Mouse (Mus musculus) spleen, adult 18-20 months (tissue): ENCODE measurements at regions not wholly inside any gene's neighbourhood (a gene's known extent, or its start where the extent isn't known, plus 50 kb on each side); places are given as distances from the start of the nearest gene placed in this dataset.

ENCODE experiments used
- DNase-seq, 2 experiments: peaks; one replicate each; pipeline ENCODE4 v3.0.0; 2022; ENCODE audit warnings: mixed read lengths in 2 of 2

- DNase-seq, result no peak
These were observed 309.8 kb downstream of the Cmpk2 start for GRCm38 (mm10) chr12:26778796-26779195.

- no peak for DNase-seq
These were observed 308.0 kb downstream of the Cmpk2 start for GRCm38 (mm10) chr12:26776986-26777385.

GRCm38 (mm10) chr12:26774016-26774415, 305.0 kb downstream of the Cmpk2 start:
- DNase-seq, result no peak

GRCm38 (mm10) chr12:26770753-26771583, 302.0 kb downstream of the Cmpk2 start:
- no peak for DNase-seq

- DNase-seq, result no peak
These were observed 298.5 kb downstream of the Cmpk2 start for GRCm38 (mm10) chr12:26767551-26767950.

GRCm38 (mm10) chr12:26758657-26759325, 289.8 kb downstream of the Cmpk2 start:
- no peak for DNase-seq

- no peak for DNase-seq
These were observed 287.3 kb downstream of the Cmpk2 start for GRCm38 (mm10) chr12:26756284-26756683.

GRCm38 (mm10) chr12:26754611-26755010, 285.6 kb downstream of the Cmpk2 start:
- DNase-seq, result no peak

- no peak for DNase-seq
These were observed 265.5 kb downstream of the Cmpk2 start for GRCm38 (mm10) chr12:26734558-26734897.

- DNase-seq, result no peak
These were observed 265.0 kb downstream of the Cmpk2 start for GRCm38 (mm10) chr12:26733822-26734557.

- DNase-seq, result no peak
These were observed 254.4 kb downstream of the Cmpk2 start for GRCm38 (mm10) chr12:26723399-26723798.

GRCm38 (mm10) chr12:26698838-26699237, 229.8 kb downstream of the Cmpk2 start:
- no peak for DNase-seq

GRCm38 (mm10) chr12:26688048-26688447, 219.0 kb downstream of the Cmpk2 start:
- no peak for DNase-seq

- no peak for DNase-seq
These were observed 211.6 kb downstream of the Cmpk2 start for GRCm38 (mm10) chr12:26680568-26680947.

- DNase-seq, result no peak
These were observed 211.0 kb downstream of the Cmpk2 start for GRCm38 (mm10) chr12:26679887-26680567.

- DNase-seq, result no peak
These were observed 196.5 kb downstream of the Cmpk2 start for GRCm38 (mm10) chr12:26665466-26665865.

GRCm38 (mm10) chr12:26654251-26654650, 185.2 kb downstream of the Cmpk2 start:
- no peak for DNase-seq

- DNase-seq, result no peak
These were observed 184.8 kb downstream of the Cmpk2 start for GRCm38 (mm10) chr12:26653781-26654180.

- no peak for DNase-seq
These were observed 177.1 kb downstream of the Cmpk2 start for GRCm38 (mm10) chr12:26646141-26646540.

- no peak for DNase-seq
These were observed 166.7 kb downstream of the Cmpk2 start for GRCm38 (mm10) chr12:26635665-26636241.

GRCm38 (mm10) chr12:26635253-26635652, 166.2 kb downstream of the Cmpk2 start:
- DNase-seq, result no peak

GRCm38 (mm10) chr12:26631795-26632122, 162.8 kb downstream of the Cmpk2 start:
- no peak for DNase-seq
